Mouse (Mus musculus) kidney, postnatal 14 days (tissue): ENCODE results near the gene Psmb9.
"Not testable (repeated sequence)": the region's sequence is repeated elsewhere in the genome, so short reads cannot be mapped to it uniquely, and the experiment has no call there.

Experiments used
- DNase-seq: peaks from one replicate; pipeline ENCODE4 v3.0.0; 2022; ENCODE audit warnings: mixed read lengths

Psmb9 gene

DNA sequence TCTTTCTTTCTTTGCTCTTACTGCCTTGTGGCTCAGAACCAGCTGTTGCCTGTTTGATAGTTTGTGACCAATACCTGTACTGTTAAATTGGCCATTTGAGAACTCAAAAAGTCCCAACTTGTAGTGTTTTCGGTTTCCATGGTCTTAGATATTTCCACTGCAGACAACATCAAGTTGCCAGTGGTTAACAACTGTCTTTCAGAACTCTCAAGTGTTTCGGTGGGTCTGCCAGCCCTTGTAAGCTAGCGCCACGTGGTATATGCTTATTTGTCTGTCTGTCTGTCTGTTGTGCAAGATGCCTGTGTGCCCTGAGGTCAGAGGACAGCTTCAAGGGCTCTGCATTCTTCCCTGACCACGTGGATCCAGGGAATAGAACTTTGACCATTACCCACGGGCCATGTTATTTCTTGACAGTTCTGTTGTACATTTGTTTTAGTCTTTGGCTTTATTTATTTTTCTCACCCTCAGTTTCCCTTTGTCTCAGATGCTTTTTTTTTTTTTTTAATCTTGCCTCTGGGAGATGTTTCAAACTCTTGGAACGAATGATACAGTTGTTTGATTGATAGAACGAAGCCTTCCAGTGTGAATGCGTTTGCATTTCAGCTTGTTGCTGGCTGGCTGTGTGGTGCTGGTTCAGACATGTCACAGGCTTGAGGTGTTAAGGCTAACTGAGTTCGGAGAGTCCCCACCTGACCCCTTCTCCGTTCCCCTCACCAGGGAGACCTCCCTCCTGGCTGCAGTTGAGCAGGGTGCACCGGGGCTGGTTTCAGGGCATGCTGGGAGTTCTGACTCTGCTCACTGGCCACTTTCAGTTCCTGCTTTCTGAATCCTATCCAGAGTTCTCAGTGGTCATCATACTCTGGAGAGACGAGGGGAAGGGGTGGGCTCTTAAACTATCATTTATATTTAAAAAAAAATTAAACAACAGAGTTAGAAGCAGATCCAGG, 7.4 kb downstream of the Psmb9 start:
- no peak for DNase-seq

DNA sequence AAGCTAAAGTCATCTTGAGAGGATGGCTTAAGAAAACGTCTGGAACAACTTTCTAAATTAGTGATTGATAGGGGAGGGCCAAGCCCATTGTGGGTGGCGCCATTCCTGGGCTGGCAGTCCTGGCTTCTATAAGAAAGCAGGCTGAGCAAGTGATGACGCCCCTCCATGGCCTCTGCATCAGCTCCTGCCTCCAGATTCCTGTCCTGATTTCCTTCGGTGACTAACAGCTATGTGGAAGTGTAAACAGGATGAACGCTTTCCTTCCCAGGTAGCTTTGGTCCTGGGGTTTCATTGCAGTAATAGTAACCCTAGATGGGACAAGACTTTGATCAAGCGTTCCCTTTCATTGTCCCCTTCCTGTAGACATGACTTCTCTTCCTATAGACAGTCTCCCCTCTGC, 8.5 kb downstream of the Psmb9 start:
- no peak for DNase-seq

DNA sequence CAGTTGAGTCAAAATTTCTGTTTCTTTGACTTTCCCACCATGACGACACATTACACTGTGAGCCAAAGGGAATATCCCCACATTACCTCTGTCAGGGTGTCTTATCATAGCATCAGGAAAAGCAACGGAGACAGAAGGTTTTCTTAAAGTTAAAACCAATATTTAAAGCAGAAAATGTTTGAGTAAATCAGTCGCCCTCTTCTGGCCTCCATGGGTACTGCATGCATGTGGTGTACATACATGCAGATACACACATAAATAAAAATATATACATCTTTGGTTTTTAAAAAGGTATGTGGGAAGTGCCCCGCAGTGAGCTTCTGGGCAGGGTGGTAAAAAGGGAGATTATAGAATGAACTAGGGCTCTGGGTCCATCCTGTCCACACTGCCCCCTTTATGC, 10.4 kb downstream of the Psmb9 start:
- no peak for DNase-seq

DNA sequence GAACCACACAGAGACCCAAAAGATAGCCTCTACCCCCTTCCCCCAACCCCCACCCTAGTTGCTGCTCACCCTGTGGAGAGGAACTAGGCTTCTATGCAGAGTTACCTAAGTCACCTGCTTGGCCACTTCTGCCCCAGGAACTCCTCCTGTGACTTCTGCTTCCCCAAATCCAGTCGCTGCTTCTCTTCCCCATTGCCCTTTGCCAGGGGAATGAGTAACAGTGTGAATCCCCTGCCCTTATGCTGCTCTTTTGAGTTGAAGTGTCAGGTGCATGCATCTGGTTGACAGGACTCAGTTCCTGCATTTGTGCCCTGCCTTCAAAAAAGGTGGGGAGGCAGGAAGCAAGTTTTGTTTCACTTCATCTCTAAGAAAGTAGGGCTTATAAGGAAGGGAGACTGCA, 13.5 kb downstream of the Psmb9 start:
- DNase-seq: no peak

DNA sequence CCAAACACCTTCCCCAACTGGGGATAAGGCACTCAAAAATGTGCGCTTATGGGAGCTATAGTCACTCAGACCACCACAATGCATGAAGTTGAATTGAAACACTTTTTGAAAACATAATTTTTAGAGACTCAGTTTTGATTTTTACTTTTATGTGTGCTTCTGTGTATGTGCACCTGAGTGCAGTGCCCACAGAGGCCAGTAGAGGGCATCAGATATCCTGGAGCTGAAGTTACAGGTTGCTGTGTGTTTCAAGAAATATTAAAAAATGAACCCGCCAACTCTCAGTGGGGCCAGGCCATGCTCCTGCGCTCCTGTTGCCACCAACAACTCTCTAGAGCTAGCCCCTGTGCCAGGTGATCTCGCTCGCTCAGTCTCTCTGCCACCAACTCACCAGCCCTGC, 15.0 kb downstream of the Psmb9 start:
- no peak for DNase-seq

DNA sequence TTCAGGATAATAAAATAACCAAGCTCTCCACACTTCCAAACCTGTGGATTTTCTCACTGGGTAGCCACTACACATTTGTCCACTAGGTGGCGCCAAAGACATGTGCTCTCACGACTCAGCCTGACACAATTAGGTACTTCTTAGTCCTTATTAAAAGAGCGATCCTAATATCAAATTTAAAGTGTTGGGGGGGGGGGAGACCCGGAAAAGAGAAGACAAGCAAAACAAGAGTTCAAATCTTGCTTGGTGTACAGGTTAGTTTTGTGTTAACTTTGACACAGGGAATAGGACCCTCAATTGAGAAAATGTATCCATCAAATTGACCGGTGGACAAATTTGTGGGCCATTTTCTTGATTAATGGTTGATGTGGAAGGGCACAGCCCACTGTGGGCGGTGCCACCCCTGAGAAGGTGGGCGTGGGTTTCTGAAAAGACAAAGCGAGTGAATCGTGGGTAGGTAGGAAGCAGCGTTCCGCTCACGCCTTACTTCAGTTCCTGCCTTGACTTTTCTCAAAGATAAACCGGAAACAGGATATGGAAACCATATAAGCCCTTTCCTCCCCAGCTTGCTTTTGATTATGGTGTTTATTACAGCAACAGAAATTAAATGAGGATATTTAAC, 16.6 kb downstream of the Psmb9 start:
- peak; percentile 88 for DNase-seq

DNA sequence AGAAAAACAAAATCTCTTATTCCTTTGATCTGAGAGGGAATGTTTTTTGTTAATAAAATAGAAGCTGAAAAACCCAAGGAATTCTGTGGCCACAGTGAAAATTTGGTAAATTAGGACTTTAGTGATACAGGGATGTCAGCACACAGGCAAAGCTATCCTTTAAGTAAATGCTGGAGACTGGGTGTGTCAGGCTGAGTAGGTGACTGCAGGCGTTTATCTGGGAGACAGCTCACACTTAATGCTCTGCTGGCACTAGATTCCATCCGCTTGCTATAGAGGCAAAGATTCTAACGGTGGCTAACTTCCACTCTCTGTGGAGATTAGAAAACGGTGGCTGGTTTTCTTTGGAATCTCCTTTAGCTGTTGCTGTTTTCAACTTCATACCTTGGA, 17.1 kb downstream of the Psmb9 start:
- no peak for DNase-seq

DNA sequence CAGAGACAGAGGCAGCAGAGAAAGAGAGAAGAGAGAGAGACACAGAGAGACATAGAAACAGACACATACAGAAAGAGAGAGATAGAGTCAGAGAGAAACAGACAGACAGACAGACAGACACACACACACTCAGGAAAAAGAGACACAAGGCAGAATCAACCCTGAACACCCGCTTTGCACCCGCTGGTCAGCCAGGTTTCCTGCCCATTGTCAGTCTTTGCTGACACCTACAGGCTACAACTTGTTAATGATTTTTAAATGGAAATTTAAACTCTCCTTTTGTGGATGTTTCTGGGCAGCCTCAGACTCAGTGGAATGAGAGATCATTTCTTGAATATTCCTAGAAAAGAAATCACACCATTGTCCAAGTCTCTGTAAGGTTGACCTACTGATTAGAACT, 18.3 kb downstream of the Psmb9 start:
- peak; percentile 50 for DNase-seq

DNA sequence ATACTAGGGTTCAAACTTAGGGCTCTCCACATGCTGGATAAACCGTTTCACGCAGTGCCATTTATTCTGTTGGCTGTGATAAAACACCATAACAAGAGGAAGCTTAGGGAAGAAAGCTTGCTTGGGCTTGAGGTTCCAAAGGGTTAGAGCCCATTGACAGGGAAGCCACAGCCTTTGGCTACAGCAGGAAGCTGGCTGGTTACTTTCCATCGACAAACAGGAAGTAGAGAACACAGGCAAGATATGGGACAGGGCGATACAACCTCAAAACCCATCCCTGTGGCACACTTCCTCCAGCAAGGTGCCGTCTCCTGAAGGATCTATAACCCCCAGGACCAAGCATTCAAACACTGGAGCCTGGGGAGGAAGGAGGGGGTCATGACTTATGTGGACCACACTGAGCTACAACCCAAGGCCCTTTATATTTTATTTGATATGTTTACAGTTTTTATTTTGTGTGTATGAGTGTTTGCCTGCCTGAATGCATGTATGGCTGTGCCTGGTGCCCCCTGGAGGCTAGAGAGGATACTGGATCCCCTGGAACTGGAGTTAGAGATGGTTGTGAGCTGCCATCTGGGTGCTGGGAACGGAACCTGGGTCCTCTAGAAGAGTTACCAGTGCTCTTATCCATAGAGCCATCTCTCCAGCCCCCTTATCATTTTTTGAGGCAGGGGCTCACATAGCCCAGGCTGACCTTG, 22.4 kb downstream of the Psmb9 start:
- DNase-seq: no peak

DNA sequence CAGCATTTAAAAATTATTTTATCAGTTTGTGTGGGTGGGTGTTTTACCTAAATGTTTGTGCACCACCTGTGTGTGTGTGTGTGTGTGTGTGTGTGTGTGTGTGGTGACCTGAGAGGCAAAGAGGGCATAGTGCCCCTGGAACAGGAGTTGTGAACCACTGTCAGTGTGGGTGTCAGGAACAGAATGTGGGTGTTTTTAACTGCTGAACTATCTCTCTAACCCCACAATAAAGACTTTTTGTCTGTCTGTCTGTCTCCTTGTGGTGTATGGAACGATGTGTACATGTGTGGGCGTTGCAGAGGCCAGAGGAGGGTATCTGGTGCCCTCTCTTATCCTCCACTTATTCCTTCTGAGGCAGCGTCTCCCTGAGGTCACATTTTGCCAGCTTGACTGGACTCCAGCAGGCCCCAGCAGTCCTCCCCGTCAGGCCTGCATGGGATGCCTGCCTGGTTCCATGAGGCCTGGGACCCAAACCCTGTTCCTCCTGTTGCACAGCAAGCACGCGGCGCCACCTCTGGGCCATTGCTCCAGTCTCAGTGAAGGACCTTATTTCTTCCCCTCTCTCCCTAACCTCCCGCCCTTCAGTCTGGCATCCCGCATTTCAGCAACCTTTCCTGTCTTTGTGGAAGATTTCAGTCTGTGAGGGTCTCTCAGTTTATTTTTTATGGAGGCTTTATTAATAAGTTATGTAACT, 23.2 kb downstream of the Psmb9 start:
- no peak for DNase-seq

DNA sequence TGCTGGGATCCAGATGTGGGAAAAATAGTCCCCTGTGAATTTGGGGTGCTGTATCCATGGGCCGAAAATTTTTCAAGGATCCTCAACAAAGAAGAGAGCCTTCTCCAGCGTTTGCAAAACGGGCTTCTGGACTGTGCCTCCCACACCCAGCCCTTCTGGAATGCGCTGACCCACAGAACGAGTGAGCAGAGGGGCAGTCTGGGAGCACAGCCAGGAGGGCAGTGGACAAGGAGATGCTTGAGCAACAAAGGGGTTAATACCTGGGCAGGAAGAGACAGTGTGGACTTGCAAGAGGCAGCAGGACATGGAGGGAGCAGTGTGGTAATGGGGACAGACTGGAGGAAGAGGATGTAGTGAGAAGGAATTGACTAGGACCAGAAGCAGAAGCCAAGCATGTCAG, 32.0 kb downstream of the Psmb9 start:
- DNase-seq: peak; percentile 41

DNA sequence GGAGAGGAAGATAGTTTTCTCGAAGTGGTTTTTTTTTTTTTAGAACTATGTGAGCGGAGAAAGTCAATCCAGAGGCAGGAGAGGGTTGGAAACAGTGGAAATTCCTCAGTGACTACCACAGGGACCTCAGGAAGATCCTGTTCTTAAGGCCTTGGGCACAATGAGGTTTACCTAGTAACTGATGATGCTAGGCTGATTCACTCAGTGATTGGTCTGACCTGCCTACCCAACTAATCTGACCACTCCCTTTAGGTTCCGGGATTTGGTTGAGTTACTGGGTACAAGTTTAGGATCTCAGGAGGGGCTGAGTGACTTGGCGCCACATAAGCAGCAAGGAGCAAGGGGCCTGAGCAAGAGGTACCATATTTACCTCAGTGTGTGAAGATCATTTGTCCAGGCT, 34.6 kb downstream of the Psmb9 start, which contains the start of gene H2-DMb1:
TSS of gene H2-DMb1 (plus strand) at position 150 of the 400 bp plus-strand sequence.
- DNase-seq: peak; percentile 81

DNA sequence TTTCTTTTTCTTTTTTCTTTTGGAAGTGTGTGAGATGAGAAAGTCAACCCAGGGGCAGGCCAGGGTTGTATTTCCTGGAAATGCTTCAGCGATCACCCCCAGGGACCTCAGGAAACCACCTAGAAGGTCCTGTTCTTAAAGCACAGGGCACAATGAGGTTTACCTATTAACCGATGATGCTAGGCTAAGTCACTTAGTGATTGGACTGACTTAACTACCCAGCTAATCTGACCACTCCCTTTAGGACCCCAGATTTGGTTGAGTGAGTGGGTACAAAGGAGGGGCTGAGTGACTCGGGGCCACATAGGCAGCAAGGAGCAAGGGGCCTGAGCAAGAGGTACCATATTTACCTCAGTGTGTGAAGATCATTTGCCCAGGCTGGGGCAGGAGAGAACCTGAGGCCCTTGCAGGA, 42.6 kb downstream of the Psmb9 start:
- DNase-seq: no peak

DNA sequence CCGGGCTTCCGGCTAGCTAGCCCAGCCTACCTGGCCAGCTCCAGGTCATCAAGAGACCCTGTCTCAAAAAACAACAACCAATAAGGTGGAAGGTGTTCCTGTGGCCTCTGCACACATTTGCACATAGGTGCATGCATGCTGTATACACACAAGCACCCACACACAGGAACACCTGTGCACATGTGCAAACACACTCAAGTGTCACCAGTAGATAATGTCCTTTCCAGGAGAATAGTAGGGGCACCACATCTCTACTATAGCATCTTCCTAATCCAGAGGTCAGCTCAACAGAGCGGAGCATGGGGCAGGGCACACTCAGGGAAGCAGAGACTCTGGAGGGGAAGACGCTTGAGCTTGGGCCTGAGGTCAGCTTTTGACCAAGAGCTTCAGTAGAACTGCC, 43.3 kb downstream of the Psmb9 start:
- DNase-seq: not testable (repeated sequence)

DNA sequence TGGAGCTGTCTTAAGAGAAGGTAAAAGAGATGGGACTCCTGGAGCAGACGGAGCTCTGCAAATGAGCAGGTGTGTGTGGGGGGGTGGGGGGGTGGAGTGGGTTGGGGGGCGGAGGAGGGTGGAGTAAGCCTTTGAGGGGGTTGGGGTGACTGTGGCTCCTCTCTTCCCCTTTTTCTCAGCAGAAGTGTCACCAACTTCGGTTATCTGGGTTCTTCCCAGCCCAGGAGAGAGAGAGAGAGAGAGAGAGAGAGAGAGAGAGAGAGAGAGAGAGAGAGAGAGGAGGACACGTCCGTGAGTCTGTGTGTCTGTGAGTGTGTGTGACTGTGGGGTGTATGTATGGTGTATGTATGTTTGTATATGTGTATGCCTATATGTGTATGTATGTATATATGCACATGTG, 44.1 kb downstream of the Psmb9 start:
- DNase-seq: no peak

DNA sequence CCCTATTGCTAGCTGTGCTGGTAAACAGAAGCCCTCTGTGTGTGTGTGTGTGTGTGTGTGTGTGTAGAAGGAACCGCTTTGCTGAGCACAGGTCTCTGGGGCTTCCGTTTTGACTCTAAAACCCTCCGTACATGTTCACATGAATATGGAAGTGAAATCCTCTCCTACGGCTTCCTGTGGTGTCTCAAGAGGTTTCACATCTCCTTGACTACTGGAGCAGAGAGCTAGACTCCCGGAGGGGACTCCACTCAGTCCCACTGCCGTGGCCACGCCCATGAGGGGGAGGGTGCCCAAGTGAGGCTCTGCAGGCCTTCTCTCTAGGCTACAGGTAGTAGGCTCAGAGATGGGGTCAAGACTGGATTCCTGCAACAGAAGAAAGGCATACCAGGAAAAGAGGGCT, 44.5 kb downstream of the Psmb9 start, which contains the start of gene H2-DMb2:
TSS of gene H2-DMb2 (plus strand) at position 275 of the 400 bp plus-strand sequence.
- DNase-seq: peak; percentile 57

DNA sequence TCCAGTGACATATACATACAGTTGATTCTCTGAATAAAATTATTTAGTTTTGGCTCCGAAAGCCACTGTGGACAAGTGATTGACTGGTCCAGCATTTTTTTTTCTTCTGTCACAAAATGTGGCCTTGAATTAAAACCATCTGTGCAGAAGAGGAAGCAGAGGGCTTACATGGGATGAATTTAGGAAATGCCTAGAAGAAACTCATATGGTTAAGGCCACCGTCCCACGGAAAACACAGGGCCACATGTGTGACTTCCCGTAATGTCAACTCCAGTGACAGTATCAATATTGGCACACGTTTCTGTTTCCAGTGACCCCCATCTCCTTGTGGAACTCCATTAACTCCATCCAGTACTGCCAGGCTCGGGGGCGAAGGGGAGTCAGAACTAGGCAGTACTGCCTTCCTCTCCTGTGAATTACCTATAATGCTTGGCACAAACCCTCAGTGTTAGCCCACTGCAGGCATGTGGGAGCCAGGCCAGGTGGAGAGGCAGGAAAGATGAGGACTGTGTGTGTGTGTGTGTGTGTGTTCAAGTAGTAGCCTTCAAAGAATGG, 45.0 kb downstream of the Psmb9 start:
- DNase-seq: no peak

DNA sequence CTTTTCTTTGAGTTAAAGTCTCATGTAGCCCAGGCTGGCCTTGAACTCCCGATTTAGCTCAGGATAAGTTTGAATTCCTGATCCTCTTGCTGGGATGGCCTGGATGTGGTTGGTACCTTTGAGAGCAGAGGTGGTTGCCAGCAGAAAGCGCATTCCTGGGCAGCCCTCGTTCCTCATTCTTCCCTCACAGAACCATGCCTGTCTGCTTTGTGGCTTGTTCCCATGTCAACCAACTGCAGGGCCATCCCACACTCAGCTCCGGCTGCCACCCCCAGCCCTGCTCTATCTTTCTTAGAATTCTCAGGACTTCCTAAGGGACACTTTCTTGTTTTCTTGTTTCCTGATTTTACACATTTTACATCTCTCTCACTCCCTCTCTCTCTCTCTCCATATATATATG, 46.1 kb downstream of the Psmb9 start:
- no peak for DNase-seq

DNA sequence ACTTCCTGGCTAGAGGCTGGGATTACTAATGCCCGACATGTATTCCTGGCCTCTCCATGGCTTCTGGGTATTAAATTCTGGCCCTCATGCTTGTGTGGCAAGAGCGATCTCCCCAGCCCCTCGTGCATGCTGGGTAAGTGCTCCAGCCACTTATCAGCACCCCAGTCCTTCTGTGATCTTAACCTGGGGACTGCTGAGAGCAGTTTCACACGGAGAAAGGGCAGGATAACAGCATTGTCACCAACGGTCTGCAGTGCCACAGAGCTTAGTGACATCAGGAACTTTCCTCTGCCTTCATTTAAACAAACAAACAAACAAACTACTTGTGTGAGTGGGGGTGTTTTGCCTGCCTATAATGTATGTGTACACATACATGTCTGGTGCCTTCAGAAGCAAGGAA, 47.3 kb downstream of the Psmb9 start:
- DNase-seq: no peak

DNA sequence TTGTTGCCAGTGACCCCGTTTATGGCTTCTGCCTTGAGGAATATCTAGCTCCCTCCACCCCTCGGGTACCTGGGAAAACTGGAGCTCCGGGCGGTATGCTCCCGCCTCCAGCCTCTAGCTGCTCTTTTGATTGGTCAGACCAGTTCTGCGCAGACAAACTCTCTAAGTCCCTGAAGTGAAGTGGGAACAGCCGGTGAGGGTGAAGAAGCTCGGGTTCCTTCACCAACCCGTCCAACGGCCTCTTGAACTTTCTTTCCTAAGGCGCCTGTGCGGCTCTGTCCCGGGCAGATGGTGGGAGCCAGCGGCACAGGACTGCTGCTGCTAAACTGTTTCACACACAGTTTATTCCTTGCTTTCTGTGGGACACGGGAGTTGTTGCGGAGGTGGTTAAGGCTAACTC, 48.1 kb downstream of the Psmb9 start:
- peak; percentile 72 for DNase-seq

DNA sequence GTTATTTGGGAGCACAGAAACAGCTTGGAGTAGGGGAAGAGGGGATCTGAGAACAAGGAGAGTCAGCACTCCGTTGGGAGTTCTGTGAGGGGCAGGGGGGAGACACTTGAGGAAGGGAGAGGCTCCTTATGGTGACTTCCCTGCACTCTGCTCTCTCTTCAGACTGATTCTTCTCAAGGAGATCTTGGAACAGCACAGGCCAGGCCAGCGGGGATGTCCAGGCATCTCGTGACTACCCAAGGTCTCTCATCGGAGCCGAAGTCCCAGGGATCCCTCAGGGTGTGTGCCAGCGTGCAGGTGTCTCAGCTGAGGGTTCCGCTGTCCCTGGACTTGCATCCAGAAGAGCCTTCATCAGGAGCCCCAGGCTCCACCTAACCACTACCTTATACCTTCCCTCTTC, 48.9 kb downstream of the Psmb9 start:
- DNase-seq: no peak

DNA sequence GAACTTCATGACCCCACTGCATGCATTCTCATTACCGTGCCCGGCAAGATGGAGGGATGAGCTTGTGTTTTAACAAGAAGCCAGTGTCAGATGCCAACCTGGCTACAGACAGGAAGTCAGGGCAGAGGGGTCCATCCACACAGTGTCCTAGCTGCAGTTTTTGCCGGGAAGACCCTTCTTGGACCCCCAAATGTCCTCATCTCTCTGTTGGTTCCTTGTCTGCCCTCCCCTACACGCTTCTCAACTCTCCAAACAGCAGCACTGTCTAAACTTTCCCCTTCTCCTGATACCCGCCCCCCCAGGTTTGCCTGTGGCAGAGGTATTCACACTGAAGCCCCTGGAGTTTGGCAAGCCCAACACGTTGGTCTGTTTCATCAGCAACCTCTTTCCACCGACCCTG, 50.0 kb downstream of the Psmb9 start:
- no peak for DNase-seq
